Mouse (Mus musculus) neural tube, embryonic 14.5 days (tissue): ENCODE data around the gene Junb. TPM values are rescaled to one million over a fixed set of nuclear protein-coding genes. Genes with fewer than 3 reads are reported as not detected.

Source experiments
- ATAC-seq: fragments of 200-750 bp; cut with Nextera tagmentation; 2 replicates; pipeline ENCODE4 v1.8.0; 2017; ENCODE audit warnings: low read depth, mild to moderate bottlenecking, moderate TSS enrichment, moderate library complexity
- H3K27ac ChIP-seq: fragments of 300-500 bp; sonication (generic); 2 replicates; pipeline ENCODE4 v1.5.1; 2014; ENCODE audit warnings: low read depth, mild to moderate bottlenecking, control low read depth, low read length, moderate library complexity, mixed read lengths
- H3K27me3 ChIP-seq: fragments of 300-500 bp; sonication (generic); 2 replicates; pipeline ENCODE4 v1.6.1; 2014; ENCODE audit warnings: low read length; ENCODE audit not compliant: control insufficient read depth, insufficient read depth
- H3K36me3 ChIP-seq: fragments of 300-500 bp; sonication (generic); 2 replicates; pipeline ENCODE4 v1.6.1; 2014; ENCODE audit warnings: low read length, mixed read lengths; ENCODE audit not compliant: control insufficient read depth, insufficient read depth
- H3K4me1 ChIP-seq: fragments of 300-500 bp; sonication (generic); 2 replicates; pipeline ENCODE4 v1.6.1; 2014; ENCODE audit warnings: low read length; ENCODE audit not compliant: control insufficient read depth, insufficient read depth
- H3K4me2 ChIP-seq: fragments of 300-500 bp; sonication (generic); 2 replicates; pipeline ENCODE4 v1.6.1; 2014; ENCODE audit warnings: mild to moderate bottlenecking, low read depth, low read length, control low read depth
- H3K4me3 ChIP-seq: fragments of 300-500 bp; sonication (generic); 2 replicates; pipeline ENCODE4 v1.5.1; 2014; ENCODE audit warnings: low read depth, low read length, control low read depth, mixed read lengths
- H3K9ac ChIP-seq: fragments of 300-500 bp; sonication (generic); replicated peaks from 2 replicates; pipeline ENCODE4 v1.6.1; 2014; ENCODE audit warnings: low read depth, mild to moderate bottlenecking, control low read depth, low read length, mixed read lengths
- H3K9me3 ChIP-seq: fragments of 300-500 bp; sonication (generic); 2 replicates; pipeline ENCODE4 v1.6.1; 2016; ENCODE audit warnings: low read length; ENCODE audit not compliant: control insufficient read depth
- WGBS: fragments of 180-500 bp; shearing (Covaris S2); extraction: QIAGEN DNeasy Blood & Tissue Kit; methylation state at CpG from one replicate; pipeline ENCODE4 v1.1.7; 2014; 5-methylcytosine and 5-hydroxymethylcytosine counted together
- polyA plus RNA-seq: library from polyadenylated mRNA; unstranded; fragments of >200 nt; fragmentation: Nextera tagmentation; extraction: Ambion mirVana; gene quantifications from 2 replicates; pipeline ENCODE4 v1.2.1, GENCODE M21; 2014

The Junb gene
- polyA plus RNA-seq: 5.4 and 8.4 TPM in 2 replicates

GRCm38 (mm10) chr8:84978248-84978940 is at the start of gene Junb:
Junb (minus strand) TSS chr8:84978718.
- ATAC-seq: peak; percentile 52
- Histone ChIP-seq H3K4me2 (peak within 1 kb of the TSS; percentile 100), H3K4me3 (peak within 1 kb of the TSS; percentile 50), H3K36me3 (peaks cover 2% of the 10 kb centered on the region; the same call in 1 of the 2 replicates), H3K27ac (peak within 1 kb of the TSS; percentile 57), H3K9ac (peak within 1 kb of the TSS; percentile 64), H3K4me1 (peaks cover 42% of the 10 kb centered on the region), H3K27me3 (0 out of 2 replicates have a peak, but pooled peaks cover 4% of the 10 kb centered on the region), H3K9me3 (no peaks in the 10 kb centered on the region)
- WGBS: under 1% methylated on average over 63 of the region's 63 CpGs

GRCm38 (mm10) chr8:85027922-85028321 is 49.4 kb upstream of the Junb start:
- H3K9ac ChIP-seq: peak overlapping the region; percentile 91; the same call in 1 of the 2 replicates
- H3K27me3 ChIP-seq: no peaks in the 10 kb centered on the region
- H3K36me3 ChIP-seq: peaks cover 30% of the 10 kb centered on the region
- no peak overlapping the region for H3K27ac ChIP-seq
- H3K4me3 ChIP-seq: peak overlapping the region; percentile 88
- WGBS: 25% methylated on average over 2 of the region's 2 CpGs
- H3K4me2 ChIP-seq: peak overlapping the region; percentile 76
- no peaks in the 10 kb centered on the region for H3K9me3 ChIP-seq
- peaks cover 24% of the 10 kb centered on the region for H3K4me1 ChIP-seq
- ATAC-seq: no peak

GRCm38 (mm10) chr8:85027516-85027855 is 49.0 kb upstream of the Junb start:
- Histone ChIP-seq H3K9me3 (no peaks in the 10 kb centered on the region), H3K36me3 (peaks cover 31% of the 10 kb centered on the region), H3K4me1 (peaks cover 24% of the 10 kb centered on the region), H3K27me3 (no peaks in the 10 kb centered on the region), H3K4me2 (peak overlapping the region; percentile 76), H3K4me3 (peak overlapping the region; percentile 88), H3K9ac (peak overlapping the region; percentile 91), H3K27ac (peak overlapping the region; percentile 81)
- ATAC-seq: no peak
- WGBS: 1% methylated on average over 13 of the region's 13 CpGs

- Histone ChIP-seq H3K4me3 (peak within 1 kb of the TSS; percentile 88), H3K9ac (peak within 1 kb of the TSS; percentile 91), H3K9me3 (no peaks in the 10 kb centered on the region), H3K36me3 (peaks cover 30% of the 10 kb centered on the region), H3K4me1 (peaks cover 24% of the 10 kb centered on the region), H3K27me3 (no peaks in the 10 kb centered on the region), H3K27ac (peak within 1 kb of the TSS; percentile 81), H3K4me2 (peak within 1 kb of the TSS; percentile 89)
- peak; percentile 79 for ATAC-seq
- 0% methylated on average over 66 of the region's 75 CpGs for WGBS
Measured at GRCm38 (mm10) chr8:85026670-85027515, 48.4 kb upstream of the Junb start, which contains the start of gene Trir. Trir (plus strand) TSS chr8:85026823.

- Histone ChIP-seq H3K27me3 (no peaks in the 10 kb centered on the region), H3K27ac (peak within 1 kb of the TSS; percentile 60), H3K9me3 (no peaks in the 10 kb centered on the region), H3K4me2 (peak within 1 kb of the TSS; percentile 89), H3K4me1 (peaks cover 24% of the 10 kb centered on the region), H3K9ac (peak within 1 kb of the TSS; percentile 72), H3K4me3 (peak within 1 kb of the TSS; percentile 76), H3K36me3 (peaks cover 25% of the 10 kb centered on the region)
- peak; percentile 92 for ATAC-seq
- WGBS: 7% methylated on average over 30 of the region's 30 CpGs
Measured at GRCm38 (mm10) chr8:85025098-85025932, 46.8 kb upstream of the Junb start, which contains the start of gene Asna1. Asna1 (minus strand) TSS chr8:85025281.

GRCm38 (mm10) chr8:85023846-85024245 is 45.3 kb upstream of the Junb start:
- Histone ChIP-seq H3K36me3 (peaks cover 29% of the 10 kb centered on the region), H3K4me1 (peaks cover 20% of the 10 kb centered on the region), H3K4me3 (no peak overlapping the region; the same call in 1 of the 2 replicates), H3K4me2 (peak overlapping the region; percentile 89; the same call in 1 of the 2 replicates), H3K27ac (no peak overlapping the region), H3K9me3 (no peaks in the 10 kb centered on the region), H3K9ac (no peak overlapping the region), H3K27me3 (no peaks in the 10 kb centered on the region)
- ATAC-seq: no peak
- WGBS: 94% methylated on average over 3 of the region's 3 CpGs

GRCm38 (mm10) chr8:85021514-85022055 is 43.1 kb upstream of the Junb start:
- Histone ChIP-seq H3K36me3 (peaks cover 47% of the 10 kb centered on the region), H3K9ac (no peak overlapping the region), H3K4me2 (no peak overlapping the region), H3K4me3 (no peak overlapping the region), H3K4me1 (peaks cover 12% of the 10 kb centered on the region; the same call in 1 of the 2 replicates), H3K27ac (no peak overlapping the region), H3K9me3 (no peaks in the 10 kb centered on the region), H3K27me3 (no peaks in the 10 kb centered on the region)
- 95% methylated on average over 3 of the region's 3 CpGs for WGBS
- ATAC-seq: no peak

GRCm38 (mm10) chr8:85017209-85017608 is 38.7 kb upstream of the Junb start:
- H3K27me3 ChIP-seq: peaks cover 4% of the 10 kb centered on the region; the same call in 1 of the 2 replicates
- no peaks in the 10 kb centered on the region for H3K9me3 ChIP-seq
- peaks cover 35% of the 10 kb centered on the region for H3K36me3 ChIP-seq
- ATAC-seq: no peak
- WGBS: 62% methylated on average over 5 of the region's 5 CpGs
- no peak overlapping the region for H3K27ac ChIP-seq
- H3K4me1 ChIP-seq: no peaks in the 10 kb centered on the region
- H3K4me2 ChIP-seq: no peak overlapping the region
- no peak overlapping the region for H3K9ac ChIP-seq
- no peak overlapping the region for H3K4me3 ChIP-seq
